Mouse (Mus musculus): ENCODE data around the gene Itfg2.

Itfg2 gene

GRCm38 (mm10) chr6:128424269-128425019, at the start of gene Itfg2:
Gene Itfg2 (minus strand): TSS chr6:128424931.
- DNase-seq (ENCODE audit: low read depth, low spot score): peak; percentile 98

DNA sequence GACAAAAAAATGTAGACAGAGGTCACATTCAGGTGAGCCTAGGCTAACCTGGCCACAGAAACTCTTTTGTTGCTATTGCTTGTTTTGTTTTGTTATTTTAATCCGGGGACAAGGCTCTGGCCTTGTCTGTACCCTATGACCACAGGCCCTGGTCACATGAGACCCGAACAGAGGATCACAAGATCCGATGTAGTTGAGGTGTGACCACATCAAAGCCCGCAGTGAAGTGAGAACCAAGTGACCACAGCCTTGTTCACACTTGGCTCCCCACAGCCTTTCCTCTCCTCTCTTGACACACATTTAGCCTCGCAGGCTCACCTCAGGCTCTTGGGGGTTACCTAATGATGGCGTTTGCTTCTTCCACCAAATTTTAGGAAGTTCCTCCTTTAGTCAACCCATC, 49.4 kb upstream of the Itfg2 start:
- DNase-seq (ENCODE audit: low read depth, low spot score): no peak

DNA sequence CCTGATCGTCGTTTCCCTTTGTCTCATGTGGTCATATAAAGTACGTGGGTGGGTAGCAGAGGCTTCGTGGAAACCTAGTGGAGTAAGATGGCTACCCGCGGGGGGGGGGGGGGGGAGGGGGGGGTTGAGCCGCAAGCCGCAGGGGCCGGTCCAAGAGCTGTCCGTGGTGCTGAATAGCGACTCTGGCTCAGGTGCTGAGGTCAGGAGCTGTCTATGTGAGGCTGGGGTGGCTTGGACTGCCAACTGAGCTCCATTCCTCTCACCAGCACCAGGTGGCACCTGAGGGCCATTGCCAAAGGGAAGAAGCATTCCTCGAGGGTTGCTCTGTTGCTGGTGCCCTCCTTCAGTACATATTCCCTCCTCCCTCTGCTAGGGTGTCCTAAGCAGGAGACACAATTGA, 44.7 kb upstream of the Itfg2 start:
- DNase-seq (ENCODE audit: low read depth, low spot score): peak; percentile 33

DNA sequence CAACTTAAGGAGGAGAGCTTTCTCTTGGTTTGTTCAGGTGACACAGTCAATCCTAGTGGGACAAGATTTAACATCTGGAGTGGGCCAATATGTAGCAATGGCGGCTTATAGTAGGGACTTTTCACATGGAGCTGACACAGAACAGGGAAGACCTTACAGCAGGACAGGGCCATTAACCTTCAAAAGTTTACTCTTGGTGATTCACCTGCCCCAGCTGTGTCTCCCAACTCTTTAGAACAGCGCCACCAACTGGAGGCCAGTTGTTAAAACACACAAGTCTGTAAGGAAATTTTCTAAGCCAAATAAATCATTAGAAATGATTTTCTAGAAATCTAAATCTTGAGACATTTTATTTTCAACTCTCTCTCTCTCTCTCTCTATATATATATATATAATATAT, 42.6 kb upstream of the Itfg2 start:
- peak; percentile 20 for DNase-seq (ENCODE audit: low read depth, low spot score)

DNA sequence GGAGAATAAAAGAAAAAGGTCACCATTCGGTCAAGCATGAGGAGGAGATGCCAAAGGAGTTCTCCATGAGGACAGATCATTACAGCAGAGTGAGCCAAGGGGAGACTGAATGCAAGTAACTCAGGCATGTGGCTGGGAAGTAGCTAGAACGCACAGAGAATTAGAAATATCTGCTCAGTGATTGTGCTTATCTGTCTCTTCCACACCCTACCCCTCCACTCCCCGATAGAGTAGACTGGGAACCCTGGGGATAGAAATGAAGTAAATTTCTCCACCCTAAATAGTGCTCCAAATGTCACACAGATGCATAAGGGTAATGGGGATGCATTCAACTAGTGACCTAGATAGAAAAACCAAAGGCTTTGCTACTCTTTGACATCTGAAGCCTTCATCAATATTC, 41.8 kb upstream of the Itfg2 start:
- DNase-seq (ENCODE audit: low read depth, low spot score): no peak

GRCm38 (mm10) chr6:128466043-128466442, 41.3 kb upstream of the Itfg2 start:
- DNase-seq (ENCODE audit: low read depth, low spot score): no peak

- no peak for DNase-seq (ENCODE audit: low read depth, low spot score)
Observed at GRCm38 (mm10) chr6:128464996-128465395, 40.3 kb upstream of the Itfg2 start.

DNA sequence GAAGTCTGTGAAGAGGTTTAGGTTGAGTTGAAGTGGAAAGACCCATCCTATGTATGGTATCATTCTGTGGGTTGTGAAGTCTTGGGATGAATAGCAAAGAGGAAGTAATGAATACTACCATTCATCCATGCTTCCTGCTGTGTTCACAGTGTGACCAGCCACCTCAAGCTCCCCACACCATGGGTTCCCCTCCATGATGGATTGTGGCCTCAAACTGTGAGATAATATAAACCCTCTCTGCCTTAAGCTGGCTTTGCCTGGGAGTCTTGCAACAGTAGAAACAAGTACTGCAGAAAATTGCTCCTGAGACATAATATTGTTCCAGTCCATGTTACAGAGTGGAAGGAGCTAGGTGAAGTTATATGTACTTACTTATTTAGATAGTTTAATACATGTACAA, 36.9 kb upstream of the Itfg2 start:
- no peak for DNase-seq (ENCODE audit: low read depth, low spot score)

- no peak for DNase-seq (ENCODE audit: low read depth, low spot score)
Observed at GRCm38 (mm10) chr6:128460729-128461503, 36.2 kb upstream of the Itfg2 start.

- DNase-seq (ENCODE audit: low read depth, low spot score): peak; percentile 43
Observed at GRCm38 (mm10) chr6:128460321-128460720, 35.6 kb upstream of the Itfg2 start.

- DNase-seq (ENCODE audit: low read depth, low spot score): no peak
Observed at GRCm38 (mm10) chr6:128457186-128457585, 32.5 kb upstream of the Itfg2 start.

GRCm38 (mm10) chr6:128455835-128456605, 31.3 kb upstream of the Itfg2 start:
- peak; percentile 68 for DNase-seq (ENCODE audit: low read depth, low spot score)

- DNase-seq (ENCODE audit: low read depth, low spot score): no peak
Observed at GRCm38 (mm10) chr6:128447063-128447462, 22.3 kb upstream of the Itfg2 start.

- DNase-seq (ENCODE audit: low read depth, low spot score): peak; percentile 87
Observed at GRCm38 (mm10) chr6:128445761-128446535, 21.2 kb upstream of the Itfg2 start.

GRCm38 (mm10) chr6:128440238-128440637, 15.5 kb upstream of the Itfg2 start:
- DNase-seq (ENCODE audit: low read depth, low spot score): peak; percentile 39

DNA sequence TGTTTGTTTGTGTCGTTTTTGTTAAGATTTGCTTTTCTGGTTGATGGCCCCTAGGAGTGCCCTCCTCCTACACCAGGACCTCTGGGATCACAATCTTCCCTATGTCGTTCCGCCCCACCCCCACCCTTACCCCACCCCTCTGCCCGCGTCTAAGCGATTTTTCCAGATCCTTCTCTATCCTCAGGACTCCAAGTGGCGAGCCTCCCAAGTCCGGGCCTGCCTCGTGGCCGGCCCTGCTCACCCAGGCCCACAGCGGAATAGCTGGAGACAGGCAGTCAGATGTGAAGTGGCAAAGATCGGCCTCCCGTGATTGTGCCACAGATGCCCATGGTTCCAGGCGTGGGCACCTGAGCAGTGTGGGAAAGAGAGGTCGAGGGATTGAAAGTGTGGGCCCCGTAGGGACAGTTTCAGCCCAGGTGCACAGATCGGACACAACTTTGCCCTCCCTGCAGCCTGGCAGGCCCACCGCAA, 14.2 kb upstream of the Itfg2 start:
- DNase-seq (ENCODE audit: low read depth, low spot score): no peak

- DNase-seq (ENCODE audit: low read depth, low spot score): peak; percentile 96
Observed at GRCm38 (mm10) chr6:128438317-128438870, 13.7 kb upstream of the Itfg2 start, which contains the start of gene Fkbp4. Gene Fkbp4 (minus strand): TSS chr6:128438677.

GRCm38 (mm10) chr6:128437731-128438316, 13.1 kb upstream of the Itfg2 start:
- DNase-seq (ENCODE audit: low read depth, low spot score): peak; percentile 80

DNA sequence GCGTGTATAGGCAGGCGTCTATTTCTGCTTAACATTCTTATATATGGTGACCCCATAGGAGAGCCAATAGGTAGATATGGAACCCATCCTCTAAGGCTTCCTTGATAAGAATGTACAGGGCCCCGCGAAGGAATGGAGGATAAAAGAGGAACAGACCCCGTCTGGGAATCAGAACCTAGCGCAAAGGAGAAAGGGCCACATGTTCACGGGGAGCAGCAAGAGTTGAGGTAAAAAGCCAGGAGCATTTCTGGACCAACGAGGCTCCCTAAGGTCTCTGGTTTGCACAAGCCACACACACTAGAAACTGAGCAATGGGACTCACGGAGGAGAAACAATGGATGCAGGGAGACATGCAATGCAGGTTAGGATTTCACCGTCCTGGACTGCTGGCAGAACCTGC, 12.6 kb upstream of the Itfg2 start:
- DNase-seq (ENCODE audit: low read depth, low spot score): no peak

DNA sequence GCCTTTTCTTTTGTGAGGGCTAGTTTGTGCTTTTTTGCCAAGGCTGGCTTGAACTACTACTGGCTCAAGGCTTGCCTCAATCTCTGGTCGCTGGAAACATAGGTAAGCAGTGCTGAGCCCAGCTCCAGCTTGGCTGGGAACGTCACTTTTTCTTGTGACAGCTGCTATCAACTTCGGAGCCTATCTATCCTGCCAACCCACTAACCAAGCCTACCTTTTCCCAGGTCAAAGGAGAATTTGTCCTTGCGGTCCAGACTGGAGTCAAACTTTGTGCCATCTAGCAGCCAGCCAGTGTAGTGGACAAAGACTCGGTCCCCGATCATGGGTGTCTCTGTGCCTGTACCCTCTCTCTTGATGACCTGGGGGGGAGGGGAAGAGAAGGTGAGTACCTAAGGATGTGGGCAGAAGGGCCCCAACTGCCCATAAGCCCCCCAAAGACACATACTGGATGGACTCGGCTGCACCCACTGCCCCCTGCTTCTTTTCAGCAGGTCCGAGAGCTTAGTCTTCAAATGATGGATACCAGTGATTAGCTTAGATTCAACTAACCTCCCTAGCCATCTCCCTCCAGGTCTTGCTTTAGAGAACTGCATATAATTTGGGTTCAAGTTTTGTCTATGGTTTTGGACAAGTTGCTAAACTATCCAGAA, 11.8 kb upstream of the Itfg2 start:
- no peak for DNase-seq (ENCODE audit: low read depth, low spot score)
